Mouse (Mus musculus): ENCODE results near the gene Prune2. TPM values are rescaled to one million over a fixed set of nuclear protein-coding genes. Genes with fewer than 3 reads are reported as not detected.

The Prune2 gene
- polyA plus RNA-seq, 1 experiment from 2014 or later = 0.55 TPM

GRCm38 (mm10) chr19:17207141-17207540, 251.2 kb downstream of the Prune2 start:
- H3K9ac ChIP-seq = no peak overlapping the region
- H3K9me3 ChIP-seq (replicated peaks) = no peaks in the 10 kb centered on the region
- H3K36me3 ChIP-seq = no peaks in the 10 kb centered on the region
- H3K4me1 ChIP-seq (replicated peaks) = no peaks in the 10 kb centered on the region
- H3K27me3 ChIP-seq = no peaks in the 10 kb centered on the region
- no peak overlapping the region for H3K4me3 ChIP-seq (replicated peaks)
- ATAC-seq (ENCODE audit: low read depth) = no peak
- H3K27ac ChIP-seq = no peak overlapping the region
- no peak overlapping the region for H3K4me2 ChIP-seq
- 72% methylated on average over 7 of the region's 7 CpGs for WGBS (ENCODE audit: insufficient replicate concordance)
- DNase-seq = no peak

GRCm38 (mm10) chr19:17210541-17210940, 254.6 kb downstream of the Prune2 start:
- Histone ChIP-seq H3K4me1 (replicated peaks) (no peaks in the 10 kb centered on the region), H3K9ac (no peak overlapping the region), H3K27ac (no peak overlapping the region), H3K9me3 (replicated peaks) (no peaks in the 10 kb centered on the region), H3K36me3 (no peaks in the 10 kb centered on the region), H3K4me2 (no peak overlapping the region), H3K4me3 (replicated peaks) (no peak overlapping the region), H3K27me3 (no peaks in the 10 kb centered on the region)
- WGBS (ENCODE audit: insufficient replicate concordance) = 66% methylated on average over 3 of the region's 3 CpGs
- DNase-seq (no peak), ATAC-seq (ENCODE audit: low read depth) (no peak)

DNA sequence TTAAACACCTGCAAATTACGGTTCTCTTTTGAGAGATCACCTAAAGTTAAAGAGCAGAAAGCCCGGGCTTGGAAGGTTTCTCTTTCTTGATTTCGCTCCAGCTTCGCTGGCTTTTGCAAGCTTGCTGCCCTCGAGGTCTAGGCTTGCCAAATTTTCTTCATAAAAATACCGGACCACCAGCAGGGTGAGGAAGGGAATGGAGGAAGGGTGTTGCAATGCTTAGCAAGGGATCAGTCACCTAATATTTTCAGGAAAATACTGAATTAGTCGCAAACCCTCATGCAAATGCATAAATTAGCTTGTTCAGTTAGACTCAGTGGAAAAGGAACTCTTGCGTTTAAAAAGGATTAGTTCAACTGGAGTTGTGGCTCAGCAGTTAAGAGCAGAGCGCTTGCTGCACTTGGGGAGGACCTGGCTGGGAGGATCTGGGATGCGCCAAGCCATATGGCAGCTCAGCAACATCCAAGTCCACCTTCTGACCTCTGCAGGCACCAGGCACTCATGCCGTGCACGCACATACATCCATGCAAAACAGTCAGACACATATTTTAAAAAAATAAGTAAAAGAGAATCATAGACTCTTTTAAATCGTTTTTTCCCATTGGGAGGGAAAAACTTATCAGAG, 259.1 kb downstream of the Prune2 start:
- Histone ChIP-seq H3K9ac (no peak overlapping the region), H3K4me3 (replicated peaks) (no peak overlapping the region), H3K36me3 (no peaks in the 10 kb centered on the region), H3K27me3 (no peaks in the 10 kb centered on the region), H3K4me1 (replicated peaks) (no peaks in the 10 kb centered on the region), H3K4me2 (no peak overlapping the region), H3K27ac (no peak overlapping the region), H3K9me3 (replicated peaks) (no peaks in the 10 kb centered on the region)
- no peak for ATAC-seq (ENCODE audit: low read depth)
- WGBS (ENCODE audit: insufficient replicate concordance) = 65% methylated on average over 13 of the region's 13 CpGs
- no peak for DNase-seq

- no peak overlapping the region for H3K4me3 ChIP-seq (replicated peaks)
- no peaks in the 10 kb centered on the region for H3K9me3 ChIP-seq (replicated peaks)
- H3K27me3 ChIP-seq = no peaks in the 10 kb centered on the region
- 32% methylated on average over 3 of the region's 3 CpGs for WGBS (ENCODE audit: insufficient replicate concordance)
- H3K27ac ChIP-seq = no peak overlapping the region
- ATAC-seq (ENCODE audit: low read depth) = no peak
- H3K9ac ChIP-seq = no peak overlapping the region
- no peaks in the 10 kb centered on the region for H3K36me3 ChIP-seq
- DNase-seq = no peak
- H3K4me1 ChIP-seq (replicated peaks) = peaks cover 1% of the 10 kb centered on the region; the same call in 1 of the 2 replicates
- H3K4me2 ChIP-seq = no peak overlapping the region
Observed at GRCm38 (mm10) chr19:17218195-17218594, 262.3 kb downstream of the Prune2 start.

GRCm38 (mm10) chr19:17223801-17224200, 267.9 kb downstream of the Prune2 start:
- Histone ChIP-seq H3K27ac (no peak overlapping the region), H3K9me3 (replicated peaks) (no peaks in the 10 kb centered on the region), H3K27me3 (no peaks in the 10 kb centered on the region), H3K4me2 (no peak overlapping the region), H3K4me1 (replicated peaks) (peaks cover 5% of the 10 kb centered on the region; the same call in 1 of the 2 replicates), H3K9ac (no peak overlapping the region), H3K4me3 (replicated peaks) (no peak overlapping the region), H3K36me3 (no peaks in the 10 kb centered on the region)
- no peak for DNase-seq
- no peak for ATAC-seq (ENCODE audit: low read depth)
- WGBS (ENCODE audit: insufficient replicate concordance) = 20% methylated on average over 4 of the region's 4 CpGs

GRCm38 (mm10) chr19:17225570-17226083, 269.7 kb downstream of the Prune2 start:
- no peaks in the 10 kb centered on the region for H3K36me3 ChIP-seq
- ATAC-seq (ENCODE audit: low read depth) = no peak
- H3K27ac ChIP-seq = no peak overlapping the region
- no peaks in the 10 kb centered on the region for H3K27me3 ChIP-seq
- WGBS (ENCODE audit: insufficient replicate concordance) = 70% methylated on average over 5 of the region's 5 CpGs
- H3K4me3 ChIP-seq (replicated peaks) = no peak overlapping the region
- DNase-seq = no peak
- peaks cover 5% of the 10 kb centered on the region; the same call in 1 of the 2 replicates for H3K4me1 ChIP-seq (replicated peaks)
- H3K9ac ChIP-seq = no peak overlapping the region
- no peaks in the 10 kb centered on the region for H3K9me3 ChIP-seq (replicated peaks)
- H3K4me2 ChIP-seq = no peak overlapping the region

DNA sequence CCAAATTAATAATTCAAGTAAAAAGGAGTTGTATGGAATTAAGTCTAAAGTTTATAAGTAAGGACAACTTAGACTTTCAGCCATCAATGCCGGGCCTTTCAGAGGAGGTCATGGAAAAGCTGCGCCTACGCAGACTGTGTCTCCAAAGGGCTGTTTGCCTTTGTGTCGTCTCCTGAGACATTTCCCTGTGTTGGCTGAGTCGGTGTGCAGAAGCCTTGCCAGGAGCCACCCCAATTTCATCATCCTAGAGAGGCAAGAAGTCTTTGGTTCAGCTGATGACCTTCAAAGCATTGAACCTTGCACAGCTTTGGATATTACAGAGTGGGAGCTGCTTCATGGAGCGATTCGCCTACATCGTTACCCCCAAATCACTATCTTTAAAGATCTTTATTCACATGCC, 270.2 kb downstream of the Prune2 start:
- DNase-seq = no peak
- no peak overlapping the region for H3K27ac ChIP-seq
- no peaks in the 10 kb centered on the region for H3K27me3 ChIP-seq
- H3K9ac ChIP-seq = no peak overlapping the region
- peaks cover 5% of the 10 kb centered on the region; the same call in 1 of the 2 replicates for H3K4me1 ChIP-seq (replicated peaks)
- H3K4me2 ChIP-seq = no peak overlapping the region
- no peak for ATAC-seq (ENCODE audit: low read depth)
- H3K4me3 ChIP-seq (replicated peaks) = no peak overlapping the region
- 81% methylated on average over 8 of the region's 8 CpGs for WGBS (ENCODE audit: insufficient replicate concordance)
- no peaks in the 10 kb centered on the region for H3K9me3 ChIP-seq (replicated peaks)
- H3K36me3 ChIP-seq = no peaks in the 10 kb centered on the region

DNA sequence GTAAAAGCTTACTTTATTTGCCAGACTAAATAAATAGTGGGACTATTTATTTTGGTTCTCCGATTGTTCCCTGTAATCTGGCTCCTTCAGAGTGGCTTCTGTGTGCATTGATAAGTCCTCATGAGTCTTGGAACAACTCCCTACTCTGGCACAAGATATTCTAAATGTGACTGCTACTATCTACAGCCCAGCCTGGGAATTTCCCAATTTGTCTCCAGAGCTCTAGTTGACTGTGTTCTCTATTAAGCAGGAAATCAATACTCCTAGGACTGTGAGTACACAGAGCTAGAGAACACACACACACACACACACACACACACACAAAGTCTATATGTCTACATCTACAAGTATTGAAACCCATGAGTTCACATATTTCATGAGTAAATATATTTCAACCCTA, 274.1 kb downstream of the Prune2 start:
- Histone ChIP-seq H3K9ac (no peak overlapping the region), H3K4me3 (replicated peaks) (no peak overlapping the region), H3K36me3 (no peaks in the 10 kb centered on the region), H3K4me2 (no peak overlapping the region), H3K27me3 (no peaks in the 10 kb centered on the region), H3K4me1 (replicated peaks) (no peaks in the 10 kb centered on the region), H3K27ac (no peak overlapping the region), H3K9me3 (replicated peaks) (no peaks in the 10 kb centered on the region)
- DNase-seq (peak; percentile 3), ATAC-seq (ENCODE audit: low read depth) (no peak)
- 38% methylated on average over 1 of the region's 1 CpGs for WGBS (ENCODE audit: insufficient replicate concordance)

DNA sequence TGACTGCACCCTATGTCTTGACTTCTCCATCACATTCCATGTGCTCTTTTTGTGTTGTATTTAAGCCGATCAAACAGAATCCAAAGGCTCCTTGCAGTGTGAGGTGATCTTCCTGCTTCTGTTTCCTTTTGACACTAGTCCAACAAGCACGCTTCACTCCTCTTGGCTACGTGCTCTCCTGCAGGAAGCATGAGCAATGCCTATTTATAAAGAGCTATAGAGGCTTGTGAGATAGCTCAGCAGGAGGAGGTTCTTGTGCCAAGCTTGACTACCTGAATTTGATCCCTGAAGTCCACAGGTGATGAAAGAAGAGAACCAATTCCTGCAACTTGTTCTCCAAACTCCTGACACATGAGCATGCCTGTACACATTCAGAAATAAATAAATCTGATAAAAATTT, 282.6 kb downstream of the Prune2 start:
- no peaks in the 10 kb centered on the region for H3K36me3 ChIP-seq
- no peak for DNase-seq
- ATAC-seq (ENCODE audit: low read depth) = no peak
- H3K4me2 ChIP-seq = no peak overlapping the region
- no peak overlapping the region for H3K27ac ChIP-seq
- no peaks in the 10 kb centered on the region for H3K27me3 ChIP-seq
- no peaks in the 10 kb centered on the region for H3K9me3 ChIP-seq (replicated peaks)
- peaks cover 5% of the 10 kb centered on the region; the same call in 1 of the 2 replicates for H3K4me1 ChIP-seq (replicated peaks)
- H3K4me3 ChIP-seq (replicated peaks) = no peak overlapping the region
- no peak overlapping the region for H3K9ac ChIP-seq
- WGBS (ENCODE audit: insufficient replicate concordance) = 62% methylated on average over 3 of the region's 3 CpGs

GRCm38 (mm10) chr19:17240170-17241077, 284.5 kb downstream of the Prune2 start:
- Histone ChIP-seq H3K27ac (no peak overlapping the region), H3K9ac (no peak overlapping the region), H3K36me3 (no peaks in the 10 kb centered on the region), H3K27me3 (no peaks in the 10 kb centered on the region), H3K4me1 (replicated peaks) (peaks cover 6% of the 10 kb centered on the region; the same call in 1 of the 2 replicates), H3K4me2 (no peak overlapping the region), H3K9me3 (replicated peaks) (no peaks in the 10 kb centered on the region), H3K4me3 (replicated peaks) (no peak overlapping the region)
- 47% methylated on average over 7 of the region's 7 CpGs for WGBS (ENCODE audit: insufficient replicate concordance)
- ATAC-seq (ENCODE audit: low read depth) (no peak), DNase-seq (no peak)

DNA sequence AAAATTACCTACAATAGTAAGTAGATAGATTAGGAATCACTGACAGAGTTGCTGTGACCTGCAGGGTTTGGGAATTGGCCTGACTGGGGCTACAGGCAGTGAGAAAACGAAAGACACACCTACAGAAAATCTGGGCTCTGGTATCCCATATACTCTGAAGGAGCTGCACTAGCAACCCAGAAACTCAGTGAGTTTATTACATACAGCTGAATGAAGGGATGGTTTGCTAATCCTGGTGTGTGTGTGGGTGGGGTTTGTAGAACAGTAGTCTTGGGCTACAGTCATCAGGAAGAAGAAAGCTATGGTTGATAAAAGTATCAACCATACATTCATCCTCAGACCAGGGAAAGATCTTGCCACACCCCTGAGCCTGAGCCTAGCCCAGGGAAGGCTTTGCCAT, 285.3 kb downstream of the Prune2 start:
- DNase-seq (no peak), ATAC-seq (ENCODE audit: low read depth) (no peak)
- no peaks in the 10 kb centered on the region for H3K36me3 ChIP-seq
- H3K27ac ChIP-seq = no peak overlapping the region
- peaks cover 6% of the 10 kb centered on the region; the same call in 1 of the 2 replicates for H3K4me1 ChIP-seq (replicated peaks)
- no peaks in the 10 kb centered on the region for H3K9me3 ChIP-seq (replicated peaks)
- no peak overlapping the region for H3K4me2 ChIP-seq
- H3K9ac ChIP-seq = no peak overlapping the region
- H3K4me3 ChIP-seq (replicated peaks) = no peak overlapping the region
- WGBS (ENCODE audit: insufficient replicate concordance) = 57% methylated on average over 1 of the region's 1 CpGs
- no peaks in the 10 kb centered on the region for H3K27me3 ChIP-seq
